Mouse (Mus musculus) forelimb bud, embryonic 11.5 days (tissue): ENCODE results near the gene Ppp3r2.

Experiments used
- DNase-seq: peaks from one replicate; pipeline ENCODE4 v3.0.0-alpha.2; 2012; ENCODE audit warnings: low read depth, low spot score

Ppp3r2 gene

GRCm38 (mm10) chr4:49681812-49682211 is at the start of gene Ppp3r2:
Gene Ppp3r2, minus strand, starts transcription at chr4:49682024.
- no peak for DNase-seq

DNA sequence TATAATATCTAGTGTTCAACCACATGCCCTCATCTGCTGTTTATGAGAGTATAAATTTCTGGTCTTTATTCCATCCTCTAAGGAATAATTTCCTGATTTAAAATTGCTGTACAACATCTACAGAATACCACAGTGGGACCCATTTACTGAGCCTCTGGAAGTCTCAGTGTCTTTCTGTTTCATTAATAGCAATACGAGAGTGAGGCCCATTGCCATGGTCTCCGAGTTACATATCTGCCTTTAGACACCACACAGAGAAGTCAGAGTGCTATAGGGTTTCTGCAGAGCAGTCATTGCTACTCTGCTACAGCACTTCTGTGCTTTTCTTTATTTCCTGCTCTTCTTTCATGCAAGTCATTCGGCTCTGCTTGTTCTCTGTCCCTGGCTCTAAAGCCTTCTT is 47.5 kb upstream of the Ppp3r2 start:
- no peak for DNase-seq

- no peak for DNase-seq
These were observed 42.1 kb upstream of the Ppp3r2 start for GRCm38 (mm10) chr4:49723908-49724307.

DNA sequence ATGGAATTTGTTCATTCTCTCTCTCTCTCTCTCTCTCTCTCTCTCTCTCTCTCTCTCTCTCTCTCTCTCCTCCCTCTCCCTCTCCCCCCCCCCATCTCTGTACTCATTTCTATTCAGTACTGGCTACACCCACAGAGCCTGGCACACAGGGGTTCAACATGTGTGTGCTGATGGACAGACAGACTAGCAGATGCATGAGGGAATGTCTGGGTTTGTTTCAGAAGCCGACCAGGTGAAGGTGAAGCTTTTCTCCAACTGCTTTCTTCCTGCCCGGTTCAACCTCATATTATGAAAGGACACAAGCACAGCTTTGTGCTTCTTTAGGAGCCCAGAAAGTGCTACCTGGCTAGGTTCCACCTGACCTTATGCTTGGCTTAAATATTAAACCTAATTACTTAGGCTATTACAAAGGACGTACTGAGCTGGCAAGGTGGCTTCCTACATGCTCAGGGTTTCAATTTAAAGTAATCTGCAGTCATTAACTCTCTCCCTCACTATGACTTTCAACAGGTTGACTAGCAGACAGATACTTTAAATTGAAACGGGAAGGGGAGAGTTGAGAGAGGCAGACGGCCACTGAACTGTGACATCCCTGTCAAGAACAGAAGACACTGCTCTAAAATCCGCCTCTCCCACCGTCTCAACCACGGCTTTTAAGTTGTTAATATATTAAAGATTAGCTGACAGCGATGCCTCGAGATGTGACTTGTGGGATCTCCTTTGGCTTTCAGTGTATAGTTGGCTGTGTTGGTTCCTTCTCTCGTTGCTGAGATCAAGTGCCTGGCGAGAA is 9.8 kb upstream of the Ppp3r2 start:
- no peak for DNase-seq

GRCm38 (mm10) chr4:49688594-49689288 is 6.9 kb upstream of the Ppp3r2 start:
- DNase-seq = peak; percentile 73

- DNase-seq = no peak
These were observed 1.5 kb downstream of the Ppp3r2 start for GRCm38 (mm10) chr4:49680171-49680875.

DNA sequence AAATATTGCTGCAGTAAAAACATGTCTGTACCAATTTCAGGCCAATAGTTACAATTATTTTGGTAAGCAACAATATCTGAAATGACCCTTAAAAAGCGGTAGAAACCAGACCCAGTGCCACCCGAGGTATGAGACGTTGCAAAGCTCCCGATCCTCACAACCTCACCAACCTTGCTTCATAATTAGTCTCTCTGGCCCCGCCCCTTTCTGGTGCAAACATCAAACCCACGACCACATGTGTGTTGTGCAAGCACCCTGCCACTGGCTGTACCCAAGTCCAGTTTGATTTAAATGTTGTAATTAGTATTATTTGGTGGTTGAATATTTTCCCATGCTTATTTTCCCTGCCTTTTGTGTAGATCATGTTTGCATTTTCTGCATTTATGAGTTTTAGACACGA is 5.0 kb downstream of the Ppp3r2 start:
- DNase-seq = no peak

GRCm38 (mm10) chr4:49676071-49676470 is 5.8 kb downstream of the Ppp3r2 start:
- no peak for DNase-seq

- no peak for DNase-seq
These were observed 17.0 kb downstream of the Ppp3r2 start for GRCm38 (mm10) chr4:49664850-49665249.

GRCm38 (mm10) chr4:49662231-49662630 is 19.6 kb downstream of the Ppp3r2 start:
- DNase-seq = no peak

GRCm38 (mm10) chr4:49661664-49662063 is 20.2 kb downstream of the Ppp3r2 start:
- no peak for DNase-seq

DNA sequence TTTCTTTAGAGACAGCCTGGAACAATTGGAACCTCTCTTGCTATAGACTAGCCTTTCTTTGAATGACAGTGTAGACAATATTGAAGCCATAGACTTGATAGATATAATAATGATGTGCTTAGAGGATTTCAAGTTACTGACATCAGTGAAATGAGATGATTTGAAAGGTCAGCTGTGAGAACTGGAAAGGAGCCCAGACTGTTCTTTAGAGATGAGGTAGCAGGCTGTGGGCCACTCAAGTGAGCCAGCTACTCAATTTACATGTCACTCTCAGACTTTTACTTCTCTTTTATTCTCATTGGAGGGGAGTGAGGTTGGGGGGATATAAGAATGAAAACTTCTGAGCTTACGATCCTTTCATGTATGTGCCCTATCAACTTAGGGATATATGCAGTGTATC is 22.4 kb downstream of the Ppp3r2 start:
- no peak for DNase-seq

DNA sequence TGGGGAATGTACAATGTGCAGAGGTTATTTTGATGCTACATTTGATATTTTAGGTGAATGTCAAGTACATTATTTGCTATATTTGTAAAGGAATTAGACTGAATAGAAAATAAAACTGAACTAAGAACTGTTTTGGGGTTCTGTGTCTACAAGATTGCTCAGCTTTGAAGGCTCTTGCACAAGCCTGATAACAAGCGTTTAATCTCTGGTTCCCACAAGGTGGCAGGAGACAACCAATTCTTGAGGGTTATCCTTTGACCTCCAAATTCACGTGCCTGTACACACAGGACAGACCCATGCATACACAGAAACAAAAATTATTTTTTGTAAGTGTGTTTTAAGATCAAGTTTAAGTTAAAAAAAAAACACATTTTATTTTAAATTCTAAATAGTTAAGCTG is 41.9 kb downstream of the Ppp3r2 start:
- no peak for DNase-seq

DNA sequence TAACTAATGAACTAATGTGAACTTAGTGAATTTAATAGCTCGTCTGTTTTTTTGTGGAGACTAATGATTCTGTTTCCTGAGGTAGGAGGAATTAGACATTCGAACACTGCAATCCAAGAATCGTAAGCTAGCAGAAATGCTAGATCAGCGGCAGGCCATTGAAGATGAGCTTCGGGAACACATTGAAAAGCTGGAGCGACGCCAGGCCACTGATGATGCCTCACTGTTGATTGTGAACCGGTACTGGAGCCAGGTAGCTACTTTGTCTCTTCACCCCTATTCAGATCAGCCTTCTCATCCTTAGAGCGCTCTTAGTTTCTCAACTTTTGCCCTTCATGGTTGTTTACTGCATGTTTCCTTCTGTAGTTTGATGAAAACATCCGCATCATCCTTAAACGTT is 44.0 kb downstream of the Ppp3r2 start:
- no peak for DNase-seq

DNA sequence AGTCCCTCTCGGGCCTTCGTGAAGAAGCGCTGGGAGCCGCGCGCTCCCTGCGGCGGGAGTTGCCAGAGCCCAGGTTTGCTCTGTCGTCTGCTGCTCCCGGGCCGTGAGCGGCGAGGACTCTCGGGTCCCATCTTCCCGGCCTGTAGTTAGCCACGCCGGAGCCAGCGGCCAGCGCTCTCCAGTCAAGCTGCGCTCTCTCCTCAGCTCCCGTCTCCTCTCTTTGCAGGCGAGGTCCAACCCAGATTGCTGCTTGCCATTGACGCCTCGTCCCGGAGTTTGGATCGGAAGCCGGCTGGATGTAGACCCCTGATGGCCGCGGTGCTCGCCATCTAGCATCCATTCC is 49.7 kb downstream of the Ppp3r2 start:
- no peak for DNase-seq

GRCm38 (mm10) chr4:49631319-49632138 is 50.3 kb downstream of the Ppp3r2 start, which contains the start of gene Rnf20:
Gene Rnf20, plus strand, starts transcription at chr4:49632006.
- DNase-seq = peak; percentile 95

DNA sequence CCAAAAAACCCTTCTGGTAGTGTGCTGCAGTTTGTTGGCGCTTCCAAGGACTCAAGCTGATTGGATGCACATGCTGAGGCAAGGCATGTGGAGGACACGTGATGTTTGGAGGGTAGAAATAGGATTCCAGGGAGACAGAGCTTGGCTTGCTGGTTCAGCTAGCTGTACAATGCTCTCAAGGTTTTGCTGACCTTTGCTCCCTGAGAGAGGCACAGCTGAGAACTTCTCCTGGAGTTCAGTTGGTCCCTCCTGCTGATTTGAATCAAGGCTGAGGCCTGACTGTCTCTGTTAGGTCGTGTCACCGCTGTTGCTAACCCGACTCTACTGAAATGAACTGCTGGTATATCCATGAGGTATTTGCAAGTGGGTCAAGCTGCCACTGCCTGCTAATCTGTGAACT is 52.9 kb downstream of the Ppp3r2 start:
- no peak for DNase-seq
